Mouse (Mus musculus) ES-Bruce4 (cell line): ENCODE data around the gene Pex19. TPM values are rescaled to one million over a fixed set of nuclear protein-coding genes. Genes with fewer than 3 reads are reported as not detected.

Experiments
- H3K27ac ChIP-seq: 2 replicates; pipeline ENCODE4 v1.5.1; 2012; ENCODE audit warnings: low read length, inconsistent platforms; ENCODE audit not compliant: insufficient read depth
- H3K27me3 ChIP-seq: 2 replicates; pipeline ENCODE4 v1.6.1; 2012; ENCODE audit warnings: mild to moderate bottlenecking, low read length, inconsistent platforms; ENCODE audit not compliant: control insufficient read depth, poor library complexity, insufficient read depth, severe bottlenecking
- H3K36me3 ChIP-seq: 2 replicates; pipeline ENCODE4 v1.6.1; 2012; ENCODE audit warnings: inconsistent platforms, mild to moderate bottlenecking, low read length, moderate library complexity; ENCODE audit not compliant: control insufficient read depth, poor library complexity, insufficient read depth, severe bottlenecking
- H3K4me1 ChIP-seq: one replicate; pipeline ENCODE4 v1.8.1; 2011; ENCODE audit warnings: low read length; ENCODE audit not compliant: control insufficient read depth, insufficient read depth
- H3K4me3 ChIP-seq: 2 replicates; pipeline ENCODE4 v1.5.1; 2011; ENCODE audit warnings: low read depth, mild to moderate bottlenecking, low read length
- H3K9ac ChIP-seq: 2 replicates; pipeline ENCODE4 v1.6.1; 2012; ENCODE audit warnings: low read depth, mild to moderate bottlenecking, inconsistent platforms; ENCODE audit not compliant: poor library complexity, severe bottlenecking
- H3K9me3 ChIP-seq: replicated peaks from 2 replicates; pipeline ENCODE4 v1.6.1; 2012; ENCODE audit warnings: mild to moderate bottlenecking, low read length, inconsistent platforms; ENCODE audit not compliant: control insufficient read depth, poor library complexity, insufficient read depth, severe bottlenecking
- CTCF ChIP-seq: IDR thresholded peaks from one replicate; pipeline ENCODE4 v1.8.1; 2011; ENCODE audit warnings: low read depth, low read length
- EP300 ChIP-seq: IDR thresholded peaks from 2 replicates; pipeline ENCODE4 v1.6.1; 2011; ENCODE audit warnings: low read depth, low read length; ENCODE audit not compliant: insufficient read depth
- POLR2A ChIP-seq: IDR thresholded peaks from one replicate; pipeline ENCODE4 v1.8.1; 2011; ENCODE audit warnings: low read length; ENCODE audit not compliant: insufficient read depth
- polyA plus RNA-seq: library from polyadenylated mRNA; stranded (reverse); fragments of >200 nt; gene quantifications from 2 replicates; pipeline ENCODE4 v1.2.4, GENCODE M21; 2011; ENCODE audit warnings: low read depth; ENCODE audit not compliant: missing spikeins, insufficient read depth, insufficient read length

The Pex19 gene
- polyA plus RNA-seq, 1 experiment: 83.8 TPM

DNA sequence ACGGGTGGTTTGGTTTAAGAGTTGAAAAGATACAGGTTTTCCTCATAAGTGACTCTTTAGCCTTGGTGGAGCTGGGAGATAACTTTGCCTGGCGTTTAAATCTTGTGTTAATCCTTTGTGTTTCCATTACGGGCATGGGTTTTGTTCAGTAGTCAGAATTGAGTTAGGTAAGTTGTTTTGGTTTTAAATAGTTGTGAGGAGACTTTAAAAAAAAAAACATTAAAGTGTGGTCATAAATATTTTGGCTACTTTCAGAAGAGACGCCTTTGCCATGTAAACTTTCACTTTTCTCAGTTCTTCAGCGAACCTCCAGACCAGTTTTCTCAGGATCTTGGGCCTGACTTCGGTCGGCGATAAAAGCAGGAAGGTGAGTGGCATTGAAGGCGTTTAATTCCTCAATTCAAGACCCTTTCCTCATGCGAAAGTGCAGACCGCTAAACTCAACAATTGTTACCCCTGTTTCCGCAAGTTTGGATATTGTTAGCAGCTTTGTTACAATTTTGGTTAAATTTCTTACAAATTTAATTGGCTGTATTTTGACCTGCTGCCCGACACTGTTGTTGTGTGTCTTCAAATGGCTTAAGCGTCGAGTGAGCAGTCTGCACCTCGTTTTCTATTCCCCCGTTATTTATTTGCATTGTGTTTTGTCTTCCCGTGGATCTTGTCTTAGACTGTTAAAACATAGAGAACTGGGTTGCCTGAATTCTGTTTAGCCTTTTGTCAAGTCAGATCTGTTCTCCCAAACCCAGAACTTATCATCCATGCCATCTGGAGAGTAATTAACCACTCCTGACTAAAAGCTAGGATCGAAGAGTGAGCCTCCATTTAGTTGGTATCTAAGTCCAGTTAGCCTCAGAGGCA, 22.6 kb downstream of the Pex19 start:
- Histone ChIP-seq H3K36me3 (peaks cover 25% of the 10 kb centered on the region), H3K9ac (peak overlapping the region; percentile 96), H3K4me1 (no peaks in the 10 kb centered on the region), H3K27ac (peak overlapping the region; percentile 63), H3K9me3 (no peaks in the 10 kb centered on the region), H3K4me3 (peak overlapping the region; percentile 96), H3K27me3 (no peaks in the 10 kb centered on the region)
- no peak for TF ChIP-seq EP300
- no peak for TF ChIP-seq CTCF
- TF ChIP-seq POLR2A: no peak

DNA sequence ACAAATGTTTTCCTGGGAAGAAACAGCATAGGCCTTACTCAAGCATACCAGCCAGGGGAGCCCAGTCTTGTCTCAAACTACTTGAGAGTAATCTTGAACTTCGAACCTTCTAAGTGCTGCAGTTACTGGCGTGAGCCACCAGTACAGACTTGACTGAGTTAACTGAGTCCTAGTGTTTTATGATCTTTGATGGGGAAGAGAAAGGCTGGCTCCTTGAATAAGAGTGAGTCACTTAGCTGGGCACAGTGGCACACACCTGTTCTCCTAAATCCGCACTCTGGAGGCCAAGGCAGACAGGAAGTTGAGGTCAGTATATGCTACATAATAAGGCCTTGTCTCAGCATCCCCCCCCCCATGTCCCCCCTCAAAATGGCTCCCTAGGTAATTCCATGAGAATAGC, 28.0 kb downstream of the Pex19 start:
- Histone ChIP-seq H3K4me1 (no peaks in the 10 kb centered on the region), H3K4me3 (no peak overlapping the region), H3K9ac (no peak overlapping the region), H3K27me3 (no peaks in the 10 kb centered on the region), H3K9me3 (no peaks in the 10 kb centered on the region), H3K27ac (no peak overlapping the region), H3K36me3 (peaks cover 38% of the 10 kb centered on the region)
- TF ChIP-seq POLR2A (no peak), EP300 (no peak), CTCF (no peak)

DNA sequence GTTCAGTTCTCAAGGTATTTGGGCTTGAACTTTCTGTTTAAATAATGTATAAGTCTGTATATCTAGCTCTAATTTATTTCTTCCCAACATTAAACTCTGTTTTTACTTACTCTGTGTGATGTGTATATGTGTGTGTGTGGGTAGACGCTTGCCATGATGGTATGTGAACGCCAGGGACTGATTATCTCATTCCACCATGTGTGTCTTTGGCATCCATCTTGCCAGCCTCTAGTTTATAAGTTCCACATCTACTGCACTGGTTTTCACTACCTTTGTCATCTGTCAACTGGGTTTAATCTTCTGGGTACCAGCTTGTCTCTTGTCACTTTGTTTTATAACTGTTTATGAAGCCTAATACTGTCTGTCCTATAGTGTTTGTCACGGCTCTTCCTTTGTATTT, 29.0 kb downstream of the Pex19 start:
- Histone ChIP-seq H3K9me3 (no peaks in the 10 kb centered on the region), H3K9ac (no peak overlapping the region), H3K4me3 (no peak overlapping the region), H3K27ac (no peak overlapping the region), H3K36me3 (peaks cover 36% of the 10 kb centered on the region), H3K4me1 (no peaks in the 10 kb centered on the region), H3K27me3 (no peaks in the 10 kb centered on the region)
- no peak for TF ChIP-seq POLR2A
- no peak for TF ChIP-seq EP300
- no peak for TF ChIP-seq CTCF

DNA sequence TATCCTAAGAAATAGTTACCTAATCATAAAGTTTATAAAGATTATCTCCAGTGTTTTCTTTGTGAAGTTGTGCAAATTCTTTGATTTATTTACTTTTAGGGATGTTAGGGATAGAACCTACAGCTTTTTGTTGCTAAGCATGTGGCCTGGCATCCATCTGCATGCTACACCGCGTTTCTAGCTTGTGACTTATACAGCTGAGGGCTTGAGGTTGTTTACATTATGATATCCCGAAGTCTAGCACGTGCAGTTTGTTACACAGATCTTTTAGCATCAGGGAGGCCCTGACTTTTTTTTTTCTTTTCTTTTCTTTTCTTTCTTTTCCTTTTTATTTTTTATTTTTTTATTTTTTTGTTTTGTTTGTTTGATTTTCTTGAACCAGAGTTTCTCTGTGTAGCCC, 33.4 kb downstream of the Pex19 start:
- Histone ChIP-seq H3K36me3 (peaks cover 12% of the 10 kb centered on the region; the same call in 1 of the 2 replicates), H3K9me3 (no peaks in the 10 kb centered on the region), H3K27ac (no peak overlapping the region), H3K9ac (no peak overlapping the region), H3K4me1 (no peaks in the 10 kb centered on the region), H3K4me3 (no peak overlapping the region), H3K27me3 (no peaks in the 10 kb centered on the region)
- TF ChIP-seq EP300 (no peak), POLR2A (no peak), CTCF (no peak)

DNA sequence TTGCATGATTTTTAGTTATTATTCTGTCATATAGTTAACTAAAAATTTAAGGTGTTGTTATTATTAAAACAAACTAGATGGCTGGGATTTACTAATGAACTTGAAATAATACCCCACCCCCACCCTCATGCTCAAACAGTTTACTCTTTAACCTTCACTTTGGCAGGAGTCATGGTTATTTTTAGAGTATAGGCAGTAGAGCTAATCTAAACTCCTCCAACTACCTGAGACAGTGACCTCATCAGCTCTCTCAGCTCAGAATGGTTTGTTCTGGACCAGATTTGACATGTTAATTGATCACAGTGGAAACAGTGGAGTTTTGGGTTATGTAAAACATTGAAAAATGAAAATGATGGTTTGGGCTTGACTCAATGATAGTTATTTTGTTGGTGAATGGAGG, 34.0 kb downstream of the Pex19 start:
- Histone ChIP-seq H3K4me3 (no peak overlapping the region), H3K9me3 (no peaks in the 10 kb centered on the region), H3K36me3 (peaks cover 12% of the 10 kb centered on the region), H3K4me1 (no peaks in the 10 kb centered on the region), H3K27ac (no peak overlapping the region), H3K9ac (no peak overlapping the region), H3K27me3 (no peaks in the 10 kb centered on the region)
- TF ChIP-seq EP300 (no peak), CTCF (no peak), POLR2A (no peak)

DNA sequence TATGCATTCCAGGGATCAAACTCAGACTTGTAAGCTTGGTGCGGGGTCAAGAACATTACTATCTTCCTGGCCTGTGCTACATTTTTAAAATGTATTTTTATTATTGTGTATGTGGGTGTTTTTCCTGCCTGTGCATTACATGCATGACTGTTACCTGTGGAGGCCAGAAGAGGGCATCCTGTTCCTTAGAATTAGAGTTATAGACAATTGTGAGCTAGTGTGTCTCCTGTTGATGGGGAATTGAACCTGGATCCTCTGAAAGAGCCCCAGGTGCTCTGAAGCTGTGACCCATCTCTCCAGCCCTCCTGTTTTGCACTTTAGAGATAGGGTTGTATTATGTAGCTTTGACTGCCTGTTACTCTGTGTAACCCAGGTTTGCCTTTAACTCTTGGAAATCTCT, 35.5 kb downstream of the Pex19 start:
- peaks cover 13% of the 10 kb centered on the region for H3K36me3 ChIP-seq
- no peak overlapping the region for H3K9ac ChIP-seq
- no peaks in the 10 kb centered on the region for H3K4me1 ChIP-seq
- H3K27ac ChIP-seq: no peak overlapping the region
- no peak overlapping the region for H3K4me3 ChIP-seq
- no peaks in the 10 kb centered on the region for H3K27me3 ChIP-seq
- no peak for TF ChIP-seq EP300
- no peak for TF ChIP-seq POLR2A
- TF ChIP-seq CTCF: no peak
- no peaks in the 10 kb centered on the region for H3K9me3 ChIP-seq
